Mouse (Mus musculus) heart, postnatal 36 days (tissue): ENCODE results near the gene Emilin2. TPM values are rescaled to one million over a fixed set of nuclear protein-coding genes. Genes with fewer than 3 reads are reported as not detected.

Experiments
- DNase-seq, 2 experiments: peaks; one replicate each; pipeline ENCODE4 v3.0.0; 2021 to 2022
- intact Hi-C: fragments of 180-260 bp; cut with DNase I; formaldehyde crosslinking; loops from one replicate; pipeline ENCODE4 v1.15.1; 2025
- total RNA-seq, 2 experiments: library from RNA; stranded (reverse); gene quantifications; 2 replicates each; pipeline ENCODE4 v1.2.3; 2021

The Emilin2 gene
- total RNA-seq, 2 experiments from 2014 or later = 53.7 to 67.6 TPM

DNA sequence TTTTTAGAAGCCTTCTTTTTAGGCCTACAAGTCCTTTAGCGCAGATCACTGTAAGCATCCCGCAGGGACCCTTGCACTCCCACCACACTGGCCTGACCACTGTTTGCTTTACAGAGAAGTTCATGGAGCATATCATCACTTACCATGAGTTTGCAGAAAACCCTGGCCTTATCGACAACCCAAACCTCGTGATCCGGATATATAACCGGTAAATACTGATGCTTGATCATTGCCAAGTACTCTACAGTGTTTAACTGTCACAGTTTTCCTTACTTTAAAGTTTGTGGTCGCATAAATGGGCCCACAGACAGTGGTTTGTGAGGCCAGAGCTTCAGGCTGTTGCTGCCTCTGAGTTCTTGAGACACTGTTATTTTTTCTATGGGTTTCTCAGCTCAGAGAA is 73.3 kb downstream of the Emilin2 start:
- intact Hi-C loops = no loop called here
- no peak for DNase-seq

DNA sequence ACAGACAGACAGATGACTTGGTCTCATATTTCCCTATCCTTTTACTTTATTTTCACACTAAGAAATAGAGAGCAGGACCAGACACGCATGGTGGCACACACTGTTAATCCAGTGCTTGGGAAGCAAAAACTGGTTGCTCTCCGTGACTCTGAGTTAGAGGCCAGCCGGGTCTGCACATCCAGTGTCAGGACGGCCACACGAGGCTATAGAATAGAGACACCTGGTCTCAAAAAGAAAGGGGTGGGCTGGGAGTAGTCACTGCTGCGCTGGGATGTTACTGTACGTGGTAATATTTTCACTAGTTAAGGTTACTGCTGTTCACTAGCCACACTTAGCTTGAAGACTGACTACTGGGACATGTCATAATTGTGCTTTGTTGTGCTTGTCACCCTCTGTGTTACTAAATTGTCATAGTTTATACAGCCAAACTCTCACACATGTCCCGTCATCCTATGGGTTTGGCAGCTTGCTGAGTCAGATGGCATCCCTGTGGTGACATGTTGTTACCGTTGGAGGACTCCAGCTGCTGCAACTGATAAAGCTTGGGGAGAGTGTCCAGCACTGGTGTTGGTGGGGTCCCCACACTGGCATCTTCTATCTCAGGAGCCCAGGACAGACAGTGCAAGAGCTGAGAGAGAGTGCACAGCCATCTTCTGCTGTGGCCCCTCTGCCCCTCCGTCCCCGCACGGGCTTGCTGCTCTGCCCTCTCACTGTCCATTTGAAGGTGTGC is 76.4 kb downstream of the Emilin2 start:
- intact Hi-C loops = no loop called here
- no peak for DNase-seq

GRCm38 (mm10) chr17:71234041-71234594 is 77.7 kb downstream of the Emilin2 start:
- intact Hi-C loops = loop anchor here (5.0 kb wide), 1 partner anchor 118 kb away; no protein-coding TSS in a partner anchor
- no peak for DNase-seq

- no peak for DNase-seq
- intact Hi-C loops = loop anchor here (5.0 kb wide), 1 partner anchor 119 kb away; no protein-coding TSS in a partner anchor
Measured at GRCm38 (mm10) chr17:71233210-71233609, 78.6 kb downstream of the Emilin2 start.

DNA sequence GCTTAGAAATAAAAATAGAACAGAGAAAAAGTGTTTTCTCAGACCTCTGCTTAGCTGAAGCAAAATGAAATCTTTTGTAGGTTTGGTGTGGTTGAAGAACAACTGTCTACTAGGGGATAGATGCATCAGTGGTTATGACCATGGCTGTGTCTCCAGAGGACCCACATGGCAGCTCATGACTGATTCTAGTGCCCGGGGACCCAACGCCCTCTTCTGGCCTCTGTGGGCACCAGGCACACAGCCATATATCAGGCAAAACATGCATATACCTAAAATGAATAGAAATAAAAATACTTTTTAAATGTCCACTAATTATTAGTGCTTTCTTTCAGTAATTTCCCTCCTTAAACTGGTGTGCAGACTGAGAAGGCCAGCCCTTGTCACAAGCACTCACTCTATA is 79.8 kb downstream of the Emilin2 start:
- intact Hi-C loops = loop anchor here (1.0 to 5.0 kb wide), 2 partner anchors 120 to 164 kb away; no protein-coding TSS in a partner anchor
- DNase-seq = no peak

GRCm38 (mm10) chr17:71230108-71230709 is 81.6 kb downstream of the Emilin2 start:
- intact Hi-C loops = loop anchor here (5.0 kb wide), 1 partner anchor 122 kb away; no protein-coding TSS in a partner anchor
- no peak for DNase-seq

DNA sequence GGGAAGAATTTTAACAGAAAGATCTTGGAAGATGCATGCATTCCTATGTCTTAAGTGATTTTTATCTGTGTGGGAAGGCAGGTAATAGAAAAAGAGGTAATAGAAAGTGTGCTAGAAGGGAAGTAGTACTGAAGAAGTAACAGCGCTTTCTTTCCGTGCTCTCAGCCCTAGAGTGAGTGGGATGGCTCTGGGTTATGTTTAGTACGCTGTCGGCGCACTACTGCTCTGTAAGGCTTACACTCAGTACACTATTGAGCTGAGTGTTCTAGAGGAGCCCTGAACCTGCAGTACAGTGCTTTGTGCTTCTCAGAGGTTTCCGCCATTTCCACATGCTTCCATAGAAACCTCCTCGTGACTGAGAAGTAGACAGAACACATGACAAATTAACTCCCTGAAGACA is 83.1 kb downstream of the Emilin2 start:
- intact Hi-C loops = loop anchor here (5.0 kb wide), 1 partner anchor 84 kb away; the partner anchor contains the start of gene Emilin2
- DNase-seq = no peak

GRCm38 (mm10) chr17:71227128-71227895 is 84.5 kb downstream of the Emilin2 start:
- intact Hi-C loops = loop anchor here (5.0 kb wide), 1 partner anchor 85 kb away; the partner anchor contains the start of gene Emilin2
- DNase-seq = no peak

DNA sequence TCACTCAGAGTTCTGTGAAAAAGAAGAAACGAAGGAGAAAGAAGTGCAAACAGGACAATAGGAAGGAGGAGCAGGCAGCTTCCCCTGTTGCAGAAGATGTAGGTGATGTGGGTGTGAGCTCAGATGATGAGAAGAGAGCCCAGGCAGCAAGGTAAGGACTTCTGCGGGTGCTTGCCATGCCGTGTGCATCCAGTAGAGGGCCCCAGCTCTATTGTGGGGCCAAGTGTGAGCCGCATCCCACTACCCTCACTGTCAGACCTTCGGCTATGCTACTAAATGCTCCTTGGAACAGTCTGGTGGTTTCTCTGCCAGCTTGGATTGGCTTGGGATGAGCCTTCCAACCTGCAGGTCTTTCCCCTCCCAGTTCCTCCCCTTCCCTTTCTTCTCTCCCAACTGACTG is 86.7 kb downstream of the Emilin2 start:
- intact Hi-C loops = loop anchor here (5.0 kb wide), 1 partner anchor 87 kb away; the partner anchor contains the start of gene Emilin2
- peak; percentile 34 to 40 for DNase-seq

GRCm38 (mm10) chr17:71224521-71224920 is 87.3 kb downstream of the Emilin2 start:
- no peak for DNase-seq
- intact Hi-C loops = no loop called here

DNA sequence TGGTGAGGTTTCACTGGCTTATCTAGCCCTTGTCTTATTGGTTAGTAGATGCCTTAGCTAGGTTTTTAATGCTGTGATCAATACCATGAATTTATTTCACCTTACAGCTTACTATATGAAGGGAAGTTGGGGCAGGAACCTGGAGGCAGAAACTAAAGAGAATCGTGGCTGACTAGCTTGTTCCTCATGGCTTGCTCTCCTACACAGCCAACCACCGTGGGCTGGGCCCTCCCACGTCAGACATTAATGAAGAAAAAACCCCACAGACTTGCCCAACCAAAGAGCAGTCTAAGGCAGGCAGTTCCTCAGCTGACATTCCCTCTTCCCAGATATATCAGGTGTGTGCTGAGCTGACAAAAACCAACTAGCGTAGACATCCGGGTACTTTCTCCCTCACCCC is 88.1 kb downstream of the Emilin2 start:
- intact Hi-C loops = no loop called here
- no peak for DNase-seq

- no peak for DNase-seq
- intact Hi-C loops = no loop called here
Measured at GRCm38 (mm10) chr17:71221383-71221782, 90.4 kb downstream of the Emilin2 start.

DNA sequence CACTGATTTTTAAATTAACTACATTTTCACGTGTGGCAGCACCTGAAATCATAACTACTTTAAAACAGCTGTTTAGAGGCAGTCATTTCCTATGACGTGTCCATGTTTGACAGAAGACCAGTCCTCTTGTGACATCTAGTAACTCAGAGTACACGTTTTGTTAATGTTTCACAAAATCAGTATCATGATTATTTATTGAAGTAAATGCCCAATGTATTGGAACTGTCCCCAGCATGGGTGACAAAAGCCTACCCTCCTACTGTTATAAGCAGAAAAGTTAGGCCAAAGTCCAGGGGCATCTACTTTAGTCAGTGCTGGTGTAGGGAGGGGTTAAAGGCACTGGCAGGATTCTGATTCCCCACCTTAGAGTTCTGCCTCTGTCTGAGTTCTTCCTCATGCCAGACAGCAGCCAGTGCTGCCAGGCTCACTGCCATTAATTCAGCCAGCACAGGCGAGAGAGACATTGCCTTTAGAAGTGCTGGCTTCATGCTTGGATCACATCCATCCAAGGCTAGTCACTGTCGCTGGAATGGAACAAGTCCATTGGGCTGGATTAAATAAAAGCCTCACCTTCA is 94.6 kb downstream of the Emilin2 start:
- no peak for DNase-seq
- intact Hi-C loops = no loop called here

- intact Hi-C loops = no loop called here
- DNase-seq = no peak
Measured at GRCm38 (mm10) chr17:71216263-71216662, 95.5 kb downstream of the Emilin2 start.

GRCm38 (mm10) chr17:71215241-71215839 is 96.4 kb downstream of the Emilin2 start:
- no peak for DNase-seq
- intact Hi-C loops = no loop called here

DNA sequence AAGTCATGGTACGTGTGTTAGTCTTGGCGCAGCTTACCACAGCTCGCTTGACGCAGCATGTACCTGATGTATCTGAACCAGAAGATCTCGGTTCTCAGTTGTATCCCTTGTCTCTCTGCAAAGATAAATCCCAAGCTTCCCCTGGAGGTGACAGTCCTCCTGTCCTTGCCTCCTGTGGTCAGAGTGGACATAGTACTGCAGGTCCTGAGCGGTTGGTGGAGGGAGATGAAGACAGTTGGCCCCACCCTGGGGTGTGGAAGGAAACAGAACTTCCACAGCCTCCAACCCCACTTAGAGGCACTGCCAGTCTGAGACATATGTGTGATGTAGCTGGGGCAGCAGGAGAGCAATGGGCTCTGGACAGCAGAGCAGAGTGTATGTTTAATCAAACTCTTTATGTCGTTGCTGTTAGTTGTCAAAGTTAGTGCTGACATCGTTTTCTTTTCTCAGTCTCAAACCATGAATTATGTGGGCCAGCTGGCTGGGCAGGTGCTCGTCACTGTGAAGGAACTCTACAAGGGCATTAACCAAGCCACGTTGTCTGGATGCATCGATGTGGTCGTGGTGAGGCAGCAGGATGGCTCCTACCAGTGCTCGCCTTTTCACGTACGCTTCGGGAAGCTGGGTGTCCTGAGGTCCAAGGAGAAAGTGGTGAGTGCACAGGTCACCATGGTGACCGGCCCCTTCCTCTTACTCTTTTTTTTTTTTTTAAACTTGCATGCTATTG is 97.1 kb downstream of the Emilin2 start:
- DNase-seq = no peak
- intact Hi-C loops = no loop called here

DNA sequence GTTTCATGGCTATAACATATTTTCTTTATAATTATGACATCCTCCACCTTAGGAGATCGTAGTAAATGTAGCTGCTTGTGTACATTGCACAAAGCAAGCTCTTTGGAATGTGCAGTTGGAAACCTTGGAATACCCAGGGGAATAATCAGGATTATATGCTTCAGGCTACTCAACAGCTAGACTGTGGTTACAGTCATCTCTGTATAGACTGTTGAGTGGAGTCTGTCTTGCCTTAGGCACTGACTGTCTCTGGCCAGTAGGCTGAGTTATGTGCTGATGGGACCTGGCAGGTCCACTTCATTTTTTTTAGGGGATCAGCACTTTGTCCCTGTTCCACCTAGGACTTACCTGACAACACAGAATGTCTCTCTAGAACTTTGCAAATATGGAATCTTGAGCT is 98.1 kb downstream of the Emilin2 start:
- no peak for DNase-seq
- intact Hi-C loops = no loop called here

- no peak for DNase-seq
- intact Hi-C loops = no loop called here
Measured at GRCm38 (mm10) chr17:71211962-71212646, 99.7 kb downstream of the Emilin2 start.

DNA sequence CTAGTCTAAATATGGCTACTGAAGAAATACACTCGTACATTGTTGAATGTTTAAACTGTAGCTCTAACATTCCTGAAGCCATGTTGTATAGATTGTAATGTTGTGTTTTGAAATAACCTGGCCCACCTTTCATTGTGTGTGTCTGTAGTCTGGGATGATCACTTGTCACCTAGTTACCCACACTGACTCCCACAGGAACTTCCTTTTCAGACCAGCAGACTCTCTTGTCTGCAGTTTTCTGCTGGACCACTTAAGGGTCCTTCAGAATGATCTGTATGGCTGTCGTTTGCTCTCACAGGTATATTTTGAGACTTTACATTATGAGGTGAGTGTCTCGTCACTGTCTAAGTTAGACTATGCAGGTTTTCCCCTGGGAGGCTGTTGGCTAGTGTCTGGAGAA is 101.8 kb downstream of the Emilin2 start:
- no peak for DNase-seq
- intact Hi-C loops = no loop called here
